Mouse (Mus musculus): ENCODE data around the gene Paox.
"Not testable (repeated sequence)": the region's sequence is repeated elsewhere in the genome, so short reads cannot be mapped to it uniquely, and the experiment has no call there.

Gene Paox

GRCm38 (mm10) chr7:140121338-140121910, 5.8 kb downstream of the Paox start:
- DNase-seq, result no peak

DNA sequence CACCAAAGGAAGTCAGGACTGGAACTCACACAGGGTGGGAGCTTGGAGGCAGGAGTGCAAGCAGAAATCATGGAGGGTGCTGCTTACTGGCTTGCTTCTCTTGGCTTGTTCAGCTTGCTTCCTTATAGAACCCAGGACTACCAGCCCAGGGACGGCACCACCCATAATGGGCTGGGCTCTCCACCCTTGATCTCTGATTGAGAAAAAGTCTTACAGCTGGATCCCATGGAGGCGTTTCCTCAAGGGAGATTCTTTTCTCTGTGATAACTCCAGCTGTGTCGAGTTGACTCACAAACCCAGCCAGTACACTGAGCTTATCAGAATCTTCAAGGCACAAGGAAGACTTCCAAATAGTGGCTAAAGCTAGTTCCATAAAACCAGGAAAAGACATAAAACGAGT, 7.2 kb downstream of the Paox start:
- DNase-seq, result no peak

- DNase-seq, result no peak
Measured at GRCm38 (mm10) chr7:140124382-140124781, 8.8 kb downstream of the Paox start.

DNA sequence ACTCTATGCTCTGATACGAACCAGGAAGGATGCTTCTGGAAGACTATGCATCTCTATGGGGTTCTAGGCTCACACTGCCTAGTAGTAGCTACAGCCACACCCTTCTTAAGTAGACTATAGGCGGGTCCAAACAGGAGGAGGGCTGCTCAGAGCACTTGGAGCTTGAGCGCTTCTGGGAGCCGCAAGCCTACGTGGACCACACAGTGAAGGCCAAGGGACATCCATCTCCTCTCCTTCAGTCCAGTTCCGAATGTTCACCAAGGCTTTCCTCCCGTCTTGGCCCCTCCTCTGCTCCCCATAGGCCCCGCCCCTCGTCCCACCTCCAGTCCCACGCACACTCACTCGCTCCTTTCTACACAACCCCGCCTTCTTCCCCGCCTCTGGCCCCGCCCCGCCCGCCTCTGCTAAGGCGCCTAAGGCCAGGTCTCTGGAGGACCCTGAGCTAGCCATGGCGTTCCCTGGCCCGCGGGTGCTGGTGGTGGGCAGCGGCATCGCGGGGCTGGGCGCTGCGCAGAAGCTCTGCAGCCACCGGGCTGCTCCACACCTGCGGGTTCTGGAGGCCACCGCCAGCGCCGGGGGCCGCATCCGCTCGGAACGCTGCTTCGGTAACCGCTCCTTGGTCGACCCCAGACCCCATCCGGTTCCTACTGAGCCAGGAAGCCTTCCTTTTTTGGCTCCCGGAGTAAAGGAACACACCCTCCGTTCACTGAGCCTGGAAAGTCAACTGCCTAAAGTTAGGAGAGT, 9.9 kb downstream of the Paox start:
- DNase-seq, result peak; percentile 95

DNA sequence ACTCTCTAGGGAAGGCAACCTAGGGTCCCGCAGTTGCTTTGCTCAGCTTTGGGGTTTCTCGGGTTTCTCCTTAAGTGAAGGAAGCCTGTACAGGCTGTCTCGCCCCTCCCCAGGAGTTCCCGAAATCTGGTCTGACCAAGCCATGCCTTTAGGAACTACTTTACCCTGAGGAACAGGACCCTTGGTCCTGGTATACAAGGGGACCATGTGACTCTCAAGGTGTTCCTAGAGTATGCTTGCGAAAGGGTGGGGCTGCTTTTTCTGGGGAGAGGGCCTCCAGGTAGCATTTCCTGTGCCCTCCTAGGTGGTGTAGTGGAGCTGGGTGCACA, 10.4 kb downstream of the Paox start:
- DNase-seq, result no peak

- no peak for DNase-seq
Measured at GRCm38 (mm10) chr7:140126934-140127333, 11.3 kb downstream of the Paox start.

- no peak for DNase-seq
Measured at GRCm38 (mm10) chr7:140127911-140128310, 12.3 kb downstream of the Paox start.

GRCm38 (mm10) chr7:140132184-140132583, 16.6 kb downstream of the Paox start:
- DNase-seq, result not testable (repeated sequence)

DNA sequence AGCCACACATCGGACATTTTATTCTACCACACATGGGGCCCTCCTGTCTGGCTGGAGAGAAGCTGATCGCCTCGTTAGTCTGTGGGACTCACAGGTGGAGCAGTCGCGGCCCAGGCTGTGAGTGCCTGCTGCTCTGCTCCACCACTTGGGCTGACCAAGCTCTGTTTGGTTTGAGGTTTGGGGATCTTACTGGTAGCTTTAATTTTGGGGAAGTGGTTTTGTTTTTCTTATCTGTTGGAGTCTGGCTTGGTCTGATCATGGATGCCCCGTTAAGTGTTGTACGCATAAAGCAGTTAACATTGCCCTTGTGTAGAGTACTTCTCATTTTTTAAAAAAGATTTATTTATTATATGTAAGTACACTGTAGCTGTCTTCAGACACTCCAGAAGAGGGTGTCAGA, 18.4 kb downstream of the Paox start:
- not testable (repeated sequence) for DNase-seq

DNA sequence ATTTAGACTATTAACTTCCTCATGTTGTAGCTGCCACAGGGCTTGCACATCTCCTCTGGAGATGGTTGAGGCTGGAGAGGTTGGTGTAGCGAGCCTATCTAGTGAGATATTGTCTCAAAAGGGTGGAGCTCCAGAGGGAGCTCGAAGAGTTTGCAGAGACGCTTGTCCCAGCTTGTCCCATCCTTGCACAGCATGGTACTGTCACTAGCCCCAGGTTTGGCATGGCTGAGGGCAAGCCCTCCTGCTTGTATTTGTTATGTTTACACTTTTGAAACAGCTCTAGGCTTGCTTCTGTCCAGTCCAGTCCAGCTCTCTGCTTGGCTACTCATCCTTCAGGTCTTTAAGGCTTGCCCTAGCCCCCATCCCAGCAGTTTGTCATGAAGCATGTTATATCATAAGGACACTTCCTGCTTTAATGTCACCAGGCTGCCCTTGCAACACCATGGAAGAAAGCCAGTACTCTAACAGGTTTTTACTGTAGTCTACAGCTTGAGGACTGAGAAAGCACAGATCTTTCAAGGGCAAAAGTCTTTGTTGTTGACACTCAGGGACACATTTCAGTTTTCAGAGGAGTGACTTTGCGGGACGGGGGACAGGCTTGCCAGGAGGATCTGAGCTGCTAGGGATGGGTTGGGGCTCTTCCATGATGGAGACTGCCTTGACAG, 19.6 kb downstream of the Paox start:
- DNase-seq, result no peak

DNA sequence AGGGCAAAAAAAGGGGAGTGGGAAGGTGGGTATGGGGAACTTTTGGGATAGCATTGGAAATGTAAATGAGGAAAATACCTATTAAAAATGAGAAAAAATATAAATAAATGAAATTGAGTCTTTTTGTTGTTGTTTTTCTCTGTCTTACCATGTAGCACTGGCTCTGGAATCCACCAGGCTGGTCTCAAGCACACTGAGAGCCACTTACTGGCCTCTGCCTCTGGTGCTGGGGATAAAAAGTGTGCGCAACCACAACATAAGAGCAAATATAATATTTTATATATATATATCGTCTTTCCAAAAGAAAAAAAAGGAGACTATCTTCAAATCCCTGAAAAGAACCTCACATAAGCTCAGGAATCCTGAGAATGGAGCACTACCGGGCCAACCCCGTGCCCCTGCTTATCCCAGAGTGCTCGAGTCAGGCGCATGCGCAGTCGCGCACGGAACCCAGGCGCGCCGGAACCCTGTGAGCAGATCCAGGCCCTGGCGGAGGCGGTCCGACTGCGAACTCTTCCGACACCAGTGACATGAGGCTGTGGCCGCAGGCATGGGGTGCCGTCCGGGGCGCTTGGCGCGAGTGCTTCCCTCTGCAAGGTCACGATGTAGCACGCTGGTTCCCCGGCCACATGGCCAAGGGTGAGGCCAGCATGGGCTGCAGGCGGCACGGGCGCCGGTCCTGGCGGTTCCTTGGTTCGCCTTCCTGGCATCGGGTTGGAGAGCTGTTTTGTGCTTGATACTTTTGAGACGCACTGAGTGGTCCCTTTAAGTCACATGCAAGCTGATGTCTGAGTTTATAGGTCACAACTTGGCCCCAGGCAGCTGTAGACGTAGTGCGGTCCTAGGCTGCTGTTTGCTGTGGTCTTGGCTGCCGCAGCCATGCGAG, 21.8 kb downstream of the Paox start, which contains the start of gene Mtg1:
Gene Mtg1, plus strand, starts transcription at position 430 of the 886 bp plus-strand sequence.
- DNase-seq, result peak; percentile 96

DNA sequence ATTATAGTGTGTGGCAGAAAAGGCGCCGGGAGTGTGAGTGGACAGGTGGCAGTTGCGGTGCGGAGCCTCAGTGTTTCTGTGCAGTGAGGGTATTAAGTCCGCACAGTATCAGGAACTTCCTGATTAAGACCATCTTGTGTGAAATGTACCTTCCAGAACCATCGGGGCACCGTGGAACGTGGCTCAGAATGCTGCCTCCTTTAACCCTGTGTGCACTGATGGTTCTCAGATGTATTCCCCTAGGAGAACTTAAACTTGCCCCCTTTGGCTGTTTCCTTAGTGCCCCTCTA, 22.4 kb downstream of the Paox start:
- DNase-seq, result no peak

- DNase-seq, result peak; percentile 75
Measured at GRCm38 (mm10) chr7:140141350-140141749, 25.8 kb downstream of the Paox start.

DNA sequence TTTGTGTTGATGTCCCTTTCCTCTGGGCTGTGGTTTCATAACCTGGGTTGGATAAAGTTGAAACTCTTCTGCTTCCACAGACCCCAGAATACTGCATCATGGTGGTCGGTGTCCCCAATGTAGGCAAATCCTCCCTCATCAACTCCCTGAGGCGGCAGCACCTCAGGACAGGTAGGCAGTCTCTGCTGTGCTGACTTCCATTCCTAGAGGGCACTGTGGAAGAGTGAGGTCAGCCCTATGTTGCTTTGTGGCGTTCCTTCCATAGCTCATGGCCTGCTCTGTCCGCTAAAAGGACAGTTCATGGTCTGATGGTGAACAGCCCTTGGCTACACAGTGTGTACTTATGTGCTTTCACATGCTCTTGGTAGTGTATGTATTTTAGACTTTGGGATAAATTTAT, 29.0 kb downstream of the Paox start:
- DNase-seq, result no peak

DNA sequence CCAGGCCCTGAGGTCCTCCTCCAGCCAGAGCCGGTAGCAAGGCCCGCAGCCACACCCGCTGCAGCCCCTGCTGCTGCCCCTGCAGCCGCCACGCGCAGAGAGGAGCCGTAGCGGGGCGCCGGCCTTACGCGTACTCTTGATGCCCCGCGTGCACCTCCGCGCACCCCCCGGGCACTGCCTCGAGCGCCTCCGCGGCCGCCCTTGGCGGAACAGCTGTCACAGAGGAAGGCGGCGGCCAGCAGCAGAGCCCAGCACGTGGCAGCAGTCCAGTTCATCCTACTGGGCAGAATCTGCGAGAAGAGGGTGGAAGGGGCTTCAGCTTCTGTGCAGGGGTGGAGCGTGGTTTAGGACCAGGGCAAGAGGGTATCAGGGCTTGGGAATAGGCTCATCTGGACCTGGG, 37.8 kb downstream of the Paox start:
- peak; percentile 76 for DNase-seq

- no peak for DNase-seq
Measured at GRCm38 (mm10) chr7:140153829-140154217, 38.2 kb downstream of the Paox start.

DNA sequence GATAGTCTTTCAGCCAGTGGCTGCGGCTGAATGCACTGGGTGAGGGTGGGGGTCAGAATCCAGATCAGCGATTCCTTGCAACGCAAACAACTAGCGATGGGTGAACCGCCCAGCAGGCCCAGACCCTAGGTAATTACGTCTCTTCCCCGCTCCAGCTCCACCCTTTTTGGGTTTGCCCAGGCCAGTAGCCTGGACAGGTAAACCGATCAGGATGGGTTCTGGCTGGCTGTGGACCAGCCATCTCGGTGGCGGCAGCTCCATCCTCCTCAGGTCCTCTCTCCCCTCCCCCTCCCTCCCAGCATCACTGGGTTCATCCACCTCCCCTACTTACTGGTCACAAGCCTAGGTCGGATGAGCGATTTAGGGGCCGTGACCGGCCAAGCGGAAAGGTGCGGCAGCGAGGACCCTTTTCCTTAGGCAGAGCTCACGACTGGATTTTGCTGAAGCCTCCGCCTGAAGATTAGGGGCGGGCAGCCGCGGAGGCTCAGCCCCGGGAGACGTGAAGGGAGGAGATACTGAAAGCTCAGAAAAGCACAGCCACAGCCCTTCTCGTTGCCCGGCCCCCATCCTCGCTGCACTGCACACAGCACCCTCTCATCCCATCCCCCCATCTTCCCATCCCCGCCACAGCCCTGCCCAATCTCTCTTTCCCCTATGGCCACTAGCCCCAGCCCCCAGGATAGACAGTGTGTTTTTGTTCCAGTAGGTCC, 38.8 kb downstream of the Paox start, which contains the start of gene Sprn:
Gene Sprn, minus strand, starts transcription at position 660 of the 710 bp plus-strand sequence.
- peak; percentile 82 for DNase-seq

- DNase-seq, result no peak
Measured at GRCm38 (mm10) chr7:140160363-140160762, 44.8 kb downstream of the Paox start.

DNA sequence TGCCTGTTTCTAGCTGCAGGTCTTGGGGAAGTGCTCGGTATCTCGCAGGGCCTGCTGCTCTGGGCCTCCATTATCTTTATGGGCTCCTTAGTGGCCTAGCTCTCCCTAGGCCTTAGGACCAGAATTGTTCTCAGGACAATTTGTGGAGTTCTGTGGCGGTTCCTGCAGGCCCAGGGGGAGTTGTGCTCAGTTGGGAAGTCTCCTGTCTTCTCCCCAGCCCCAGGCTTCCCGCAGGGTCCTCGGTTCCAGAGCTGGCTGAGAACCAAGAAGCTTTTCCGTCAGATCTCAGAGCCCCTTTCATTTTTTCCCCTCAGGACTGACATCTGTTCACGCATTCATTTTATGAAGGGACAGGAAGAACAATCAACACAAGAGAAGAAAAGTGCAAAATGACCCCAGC, 49.1 kb downstream of the Paox start, which contains the start of gene Olfr522:
Gene Olfr522, minus strand, starts transcription at position 101 of the 400 bp plus-strand sequence.
- DNase-seq, result no peak

GRCm38 (mm10) chr7:140167950-140168349, 52.4 kb downstream of the Paox start:
- DNase-seq, result no peak

DNA sequence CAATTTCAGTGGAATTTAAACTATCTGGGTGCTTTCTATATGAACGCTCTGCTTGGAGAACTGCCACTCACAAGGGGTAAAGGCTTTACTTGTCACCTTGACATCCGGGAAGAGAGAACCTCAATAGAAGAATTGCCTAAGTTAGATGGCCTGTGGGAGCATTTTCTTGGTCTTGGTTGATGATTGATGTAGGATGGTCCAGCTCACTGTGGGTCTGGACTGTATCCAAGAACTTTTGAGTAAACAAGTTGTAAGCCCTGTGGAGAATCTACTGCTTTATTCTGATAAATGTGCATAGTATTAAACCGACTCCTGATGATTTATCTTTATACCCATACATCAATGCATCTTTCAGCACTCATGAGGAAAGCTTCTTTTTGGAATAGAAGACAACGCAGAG, 53.8 kb downstream of the Paox start:
- DNase-seq, result no peak

DNA sequence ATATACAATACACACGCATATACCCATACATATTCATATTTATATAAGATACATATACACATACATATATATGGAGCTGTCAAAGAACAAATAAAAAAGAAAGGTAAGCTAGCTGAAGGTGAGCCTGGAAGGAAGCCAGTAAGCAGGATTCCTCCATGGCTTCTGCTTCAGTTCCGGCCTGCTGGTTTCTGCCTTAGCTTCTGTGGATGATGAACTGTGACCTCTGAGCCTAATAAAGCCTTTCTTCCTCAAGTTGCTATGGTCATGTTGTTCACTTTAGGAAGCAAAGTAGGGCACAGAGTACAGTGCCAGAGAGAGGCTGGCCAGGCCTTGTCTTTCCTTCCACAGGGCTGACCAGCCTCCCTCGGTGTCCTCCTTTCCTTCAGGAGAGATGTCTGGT, 55.3 kb downstream of the Paox start:
- DNase-seq, result no peak

DNA sequence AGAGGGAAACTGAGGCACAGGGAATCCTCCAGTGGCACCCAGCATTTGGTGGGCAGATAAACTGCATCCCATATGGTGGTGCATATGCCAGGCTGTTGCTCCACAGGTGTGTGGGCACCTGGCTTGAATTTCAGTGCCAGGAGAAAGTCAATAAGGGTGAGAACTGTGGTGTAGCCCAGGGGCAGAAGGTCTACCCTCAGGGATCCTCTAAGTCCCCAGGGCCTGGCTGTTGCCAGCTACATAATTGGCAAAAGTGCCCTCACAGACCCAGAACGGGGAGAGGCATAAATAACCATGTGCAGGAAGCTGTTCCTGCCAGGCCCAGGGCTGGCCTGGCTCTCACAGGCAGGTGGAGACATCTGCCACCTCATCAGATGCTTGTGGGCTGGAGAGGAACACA, 57.3 kb downstream of the Paox start, which contains the start of gene Olfr523:
Gene Olfr523, plus strand, starts transcription at position 282 of the 400 bp plus-strand sequence.
- DNase-seq, result peak; percentile 82

Measured in cerebellum, adult 9-11 months (tissue).